Mouse (Mus musculus) kidney, adult 10 weeks (tissue): ENCODE results near the gene Fam83b. TPM values are rescaled to one million over a fixed set of nuclear protein-coding genes. Genes with fewer than 3 reads are reported as not detected.

Source experiments
- polyA plus RNA-seq: library from polyadenylated mRNA; stranded (reverse); fragments of 350-450 nt; fragmentation: Illumina TruSeq; extraction: RNeasy Lipid Tissue Mini Kit (QIAGEN cat#74804); gene quantifications from one replicate; pipeline ENCODE4 v1.2.3, GENCODE M21; 2014; ENCODE audit warnings: low read depth, low replicate concordance

Fam83b gene
- polyA plus RNA-seq: 1.7 TPM

DNA sequence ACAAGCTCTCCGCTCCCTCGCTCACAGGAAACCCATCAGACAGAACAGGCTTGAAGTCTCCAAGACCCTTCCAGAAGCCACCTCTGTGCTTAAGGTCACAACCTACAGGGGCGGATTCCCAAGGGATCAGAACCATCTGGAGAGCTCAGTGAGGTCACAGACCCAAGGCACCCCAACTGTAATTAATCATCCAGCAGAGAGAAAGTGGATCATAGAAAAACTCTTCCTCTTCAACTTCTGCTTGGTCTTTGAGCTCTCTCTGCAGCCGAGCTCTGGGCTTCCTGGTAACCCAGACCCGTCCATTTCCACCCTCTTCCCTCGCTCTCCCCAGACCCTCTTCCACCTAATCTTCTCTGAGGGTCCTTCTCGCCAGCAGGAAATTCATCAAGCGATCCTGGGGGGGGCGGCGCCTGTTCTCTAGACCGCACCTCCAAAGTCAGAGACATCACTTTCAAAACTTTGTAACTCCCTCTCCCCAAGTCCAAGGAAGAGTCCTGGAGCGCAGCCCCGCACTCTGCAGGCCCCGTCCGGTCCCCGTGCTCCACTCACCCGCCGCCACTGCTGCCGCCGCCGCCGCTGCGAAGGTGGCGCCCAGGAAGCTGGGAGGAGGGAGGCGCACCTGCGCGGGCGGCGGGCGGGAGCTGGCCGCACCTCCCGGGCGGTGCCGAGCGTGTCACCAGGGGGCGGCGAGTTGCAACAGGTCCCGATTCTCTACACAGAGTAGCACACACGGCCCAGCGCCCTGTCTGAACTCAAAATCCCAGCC, at the start of gene Fam83b:
Gene Fam83b (minus strand): TSS at position 602 of the 766 bp plus-strand sequence.

Other genes with a start within 250 kb of the Fam83b start
- not detected for gene Hcrtr2, start 243.3 kb downstream of the Fam83b start, polyA plus RNA-seq